ENCODE assay signal across 8 mouse cellular contexts in the genomic region with DNA sequence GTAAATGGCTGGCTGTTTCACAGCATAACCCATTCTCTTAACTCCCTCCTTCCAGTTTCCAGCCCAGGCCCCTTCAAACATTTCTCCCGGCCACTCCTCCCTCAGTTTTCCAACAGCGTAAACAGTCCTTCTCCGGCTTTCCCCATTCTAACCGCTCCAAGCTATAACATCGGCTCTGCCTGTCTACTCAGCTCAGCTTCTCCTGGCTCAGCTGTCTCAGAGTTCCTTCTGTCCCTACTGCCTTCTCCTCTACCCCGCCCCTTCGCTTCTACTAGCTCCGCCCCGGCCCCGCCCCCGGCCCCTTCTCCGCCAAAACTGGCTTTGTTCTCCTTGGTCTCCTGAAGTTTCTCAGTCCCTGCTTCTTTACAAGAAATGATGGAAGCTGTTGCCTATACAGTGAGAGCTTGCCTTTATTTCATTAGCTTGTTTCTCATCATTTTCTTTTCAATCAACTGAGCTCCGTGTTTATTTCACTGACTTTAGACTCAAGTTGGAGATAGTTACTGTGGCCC. TPM values are rescaled to one million over a fixed set of nuclear protein-coding genes. Genes with fewer than 3 reads are reported as not detected.
DNase-seq lines count a peak whose midpoint lies in the region; ATAC-seq and TF ChIP-seq lines count a peak whose summit lies in the region.

A gene (minus strand): TSS at position 462 of the 512 bp plus-strand sequence.

- no peaks in the 10 kb centered on the region for H3K9me3 ChIP-seq in stomach, embryonic 15.5 days

- H3K27me3 ChIP-seq in stomach, embryonic 15.5 days (replicated peaks), result no peaks in the 10 kb centered on the region

- peak within 1 kb of the TSS; percentile 34 for H3K4me3 ChIP-seq in embryonic fibroblast, embryonic 13.5 days (ENCODE audit: insufficient read depth, low read length)
- H3K4me3 ChIP-seq in stomach, embryonic 15.5 days (replicated peaks), result peak within 1 kb of the TSS; percentile 73

- peak within 1 kb of the TSS; percentile 88 for H3K4me2 ChIP-seq in stomach, embryonic 15.5 days

- ATAC-seq in cerebellum, adult (ENCODE audit: insufficient number of reproducible peaks, low FRiP score, low TSS enrichment), result no peak
- ATAC-seq in hematopoietic stem cell, adult 5-6 weeks (replicated peaks in 1 of 2; ENCODE audit: insufficient read depth in 1 of 2, low FRiP score in 2 of 2, low TSS enrichment in 1 of 2, low read depth in 1 of 2, poor library complexity in 2 of 2, severe bottlenecking in 2 of 2), result peak; percentile 60 to 77
- peak; percentile 80 for ATAC-seq in stomach, embryonic 15.5 days (ENCODE audit: insufficient read depth, low FRiP score, low read depth)

- peak; percentile 89 for TF ChIP-seq POLR2A in embryonic fibroblast, embryonic 13.5 days (IDR thresholded peaks at IDR 0.05; ENCODE audit: low read depth, low read length)

- H3K4me1 ChIP-seq in embryonic fibroblast, embryonic 13.5 days (ENCODE audit: control insufficient read depth, insufficient read depth, low read length), result peaks cover 2% of the 10 kb centered on the region; the same call in 1 of the 2 replicates
- no peaks in the 10 kb centered on the region; the same call in 1 of the 2 replicates for H3K4me1 ChIP-seq in stomach, embryonic 15.5 days

- peaks cover 16% of the 10 kb centered on the region for H3K36me3 ChIP-seq in stomach, embryonic 15.5 days

- peak; percentile 70 to 73 for DNase-seq in cerebellum, postnatal 10 days
- DNase-seq in adrenal gland, adult (ENCODE audit: inconsistent age in 2 of 2, low spot score in 1 of 2), result peak; percentile 41 to 69
- no peak for DNase-seq in layer of hippocampus, postnatal 14 days (ENCODE audit: low spot score in 2 of 2)
- peak; percentile 23 for DNase-seq in lung, postnatal 25 days (ENCODE audit: low spot score)

- H3K9ac ChIP-seq in stomach, embryonic 15.5 days, result peak within 1 kb of the TSS; percentile 26; the same call in 1 of the 2 replicates

- 1% methylated on average over 13 of the region's 13 CpGs for WGBS in stomach, embryonic 15.5 days

- H3K27ac ChIP-seq in embryonic fibroblast, embryonic 13.5 days (ENCODE audit: insufficient read depth, low read length), result peak within 1 kb of the TSS; percentile 65; the same call in 1 of the 2 replicates
- peak within 1 kb of the TSS; percentile 95 for H3K27ac ChIP-seq in stomach, embryonic 15.5 days

- TF ChIP-seq CTCF in embryonic fibroblast, embryonic 13.5 days (IDR thresholded peaks at IDR 0.05; ENCODE audit: borderline replicate concordance, insufficient read depth, low read length), result no peak

RNA-seq across cellular contexts. Expression of the gene that starts here (rescaled TPM):
- polyA plus RNA-seq in embryonic fibroblast, embryonic 13.5 days (2011; ENCODE audit: insufficient read length, low read depth, missing spikeins), result 11.7 and 14.8 TPM in 2 replicates
- 23.2 and 24.6 TPM in 2 replicates for total RNA-seq in hematopoietic stem cell, adult 5-6 weeks (2017)
- total RNA-seq in layer of hippocampus, postnatal 14 days (2021), result 10 to 100 TPM; 20.5 to 21.1 TPM
- 29.6 and 31.3 TPM in 2 replicates for polyA plus RNA-seq in stomach, embryonic 15.5 days (2015; fragmentation: Nextera tagmentation; extraction: Ambion mirVana)

Comparison
In these comparisons a context has a peak if more than half of its experiments do, and no peak if none do; other contexts are left out.
1. DNase-seq: peak in cerebellum, postnatal 10 days (2 of 2), adrenal gland, adult (2 of 2) and lung, postnatal 25 days (single experiment); none in layer of hippocampus, postnatal 14 days (0 of 2).